Mouse (Mus musculus) midbrain, embryonic 16.5 days (tissue): ENCODE measurements around the gene Wfdc5. TPM values are rescaled to one million over a fixed set of nuclear protein-coding genes. Genes with fewer than 3 reads are reported as not detected.

Experiments used
- ATAC-seq: fragments of 200-750 bp; cut with Nextera tagmentation; 2 replicates; pipeline ENCODE4 v1.8.0; 2017; ENCODE audit warnings: moderate TSS enrichment
- H3K27ac ChIP-seq: fragments of 300-500 bp; sonication (generic); 2 replicates; pipeline ENCODE4 v1.5.1; 2014; ENCODE audit warnings: mild to moderate bottlenecking, low read length, mixed read lengths
- H3K27me3 ChIP-seq: fragments of 300-500 bp; sonication (generic); 2 replicates; pipeline ENCODE4 v1.6.1; 2014; ENCODE audit warnings: low read depth, low read length, mixed read lengths; ENCODE audit not compliant: control insufficient read depth, insufficient read depth
- H3K36me3 ChIP-seq: fragments of 300-500 bp; sonication (generic); 2 replicates; pipeline ENCODE4 v1.6.1; 2014; ENCODE audit warnings: mild to moderate bottlenecking, low read length, moderate library complexity, mixed read lengths; ENCODE audit not compliant: control insufficient read depth, insufficient read depth
- H3K4me1 ChIP-seq: fragments of 300-500 bp; sonication (generic); 2 replicates; pipeline ENCODE4 v1.6.1; 2014; ENCODE audit warnings: mild to moderate bottlenecking, low read length, mixed read lengths; ENCODE audit not compliant: control insufficient read depth, insufficient read depth
- H3K4me2 ChIP-seq: fragments of 300-500 bp; sonication (generic); 2 replicates; pipeline ENCODE4 v1.6.1; 2014; ENCODE audit warnings: mild to moderate bottlenecking, low read length, mixed read lengths
- H3K4me3 ChIP-seq: fragments of 300-500 bp; sonication (generic); 2 replicates; pipeline ENCODE4 v1.5.1; 2014; ENCODE audit warnings: low read depth, mild to moderate bottlenecking, low read length, moderate library complexity, mixed read lengths
- H3K9ac ChIP-seq: fragments of 300-500 bp; sonication (generic); 2 replicates; pipeline ENCODE4 v1.6.1; 2014; ENCODE audit warnings: low read depth, low read length, mixed read lengths
- H3K9me3 ChIP-seq: fragments of 300-500 bp; sonication (generic); replicated peaks from 2 replicates; pipeline ENCODE4 v1.6.1; 2014; ENCODE audit warnings: mild to moderate bottlenecking, low read length, mixed read lengths; ENCODE audit not compliant: control insufficient read depth, poor library complexity, severe bottlenecking
- WGBS: fragments of 180-500 bp; shearing (Covaris S2); extraction: QIAGEN DNeasy Blood & Tissue Kit; methylation state at CpG from one replicate; pipeline ENCODE4 v1.1.7; 2014; 5-methylcytosine and 5-hydroxymethylcytosine counted together
- polyA plus RNA-seq: library from polyadenylated mRNA; unstranded; fragments of >200 nt; fragmentation: Nextera tagmentation; extraction: Ambion mirVana; gene quantifications from 2 replicates; pipeline ENCODE4 v1.2.1, GENCODE M21; 2015

The Wfdc5 gene
- polyA plus RNA-seq, 1 experiment from 2014 or later: not detected

DNA sequence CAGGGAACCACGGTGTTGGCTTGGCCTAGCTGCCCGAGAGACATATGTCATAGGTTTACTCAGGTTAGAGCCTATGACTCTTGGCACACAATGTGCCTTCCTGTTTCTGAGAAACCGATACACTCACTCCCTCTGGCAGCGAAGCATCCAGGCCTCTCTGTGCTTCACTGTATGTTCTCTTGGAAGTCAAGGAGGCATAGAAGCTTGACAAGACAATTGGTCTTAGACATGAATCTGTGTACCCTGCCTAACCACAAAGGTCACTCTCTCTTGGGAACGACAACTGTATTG lies 14.1 kb upstream of the Wfdc5 start:
- Histone ChIP-seq H3K4me3 (no peak overlapping the region), H3K9ac (no peak overlapping the region), H3K4me2 (no peak overlapping the region), H3K27me3 (no peaks in the 10 kb centered on the region), H3K9me3 (no peaks in the 10 kb centered on the region; the same call in 1 of the 2 replicates), H3K27ac (no peak overlapping the region), H3K36me3 (no peaks in the 10 kb centered on the region), H3K4me1 (no peaks in the 10 kb centered on the region)
- WGBS: 88% methylated on average over 5 of the region's 5 CpGs
- no peak for ATAC-seq

GRCm38 (mm10) chr2:164195971-164196699 lies 13.6 kb upstream of the Wfdc5 start:
- Histone ChIP-seq H3K9me3 (no peaks in the 10 kb centered on the region; the same call in 1 of the 2 replicates), H3K27me3 (no peaks in the 10 kb centered on the region), H3K9ac (no peak overlapping the region), H3K4me3 (no peak overlapping the region), H3K4me1 (no peaks in the 10 kb centered on the region), H3K27ac (no peak overlapping the region), H3K4me2 (no peak overlapping the region), H3K36me3 (no peaks in the 10 kb centered on the region)
- 90% methylated on average over 5 of the region's 5 CpGs for WGBS
- no peak for ATAC-seq

- no peak overlapping the region for H3K4me2 ChIP-seq
- H3K27me3 ChIP-seq: no peaks in the 10 kb centered on the region
- no peak for ATAC-seq
- no peak overlapping the region for H3K27ac ChIP-seq
- no peaks in the 10 kb centered on the region for H3K36me3 ChIP-seq
- no peak overlapping the region for H3K4me3 ChIP-seq
- 78% methylated on average over 5 of the region's 5 CpGs for WGBS
- no peaks in the 10 kb centered on the region; the same call in 1 of the 2 replicates for H3K9me3 ChIP-seq
- H3K4me1 ChIP-seq: no peaks in the 10 kb centered on the region
- H3K9ac ChIP-seq: no peak overlapping the region
These were observed 12.6 kb upstream of the Wfdc5 start for GRCm38 (mm10) chr2:164194959-164195630.

DNA sequence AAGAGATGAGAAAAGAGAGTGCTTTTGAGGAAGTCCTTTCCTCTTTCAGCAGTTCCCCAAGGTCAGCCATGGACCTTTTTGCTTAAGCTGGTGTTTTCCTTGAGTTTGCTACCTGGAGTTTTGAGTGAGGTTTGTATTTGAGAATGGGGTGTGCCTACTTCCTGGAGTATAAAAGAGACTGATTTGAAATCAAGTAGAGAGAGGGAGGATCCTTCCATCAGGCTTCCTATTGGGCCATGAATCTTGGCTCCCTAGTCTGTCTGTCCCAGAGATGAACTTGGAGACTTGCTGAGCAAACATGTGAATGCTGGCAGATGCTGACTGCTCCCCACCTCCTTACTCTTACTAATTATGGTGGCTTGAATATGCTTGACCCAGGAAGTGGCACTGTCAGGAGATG lies 9.7 kb upstream of the Wfdc5 start:
- Histone ChIP-seq H3K9ac (no peak overlapping the region), H3K27ac (no peak overlapping the region)
- ATAC-seq: no peak

DNA sequence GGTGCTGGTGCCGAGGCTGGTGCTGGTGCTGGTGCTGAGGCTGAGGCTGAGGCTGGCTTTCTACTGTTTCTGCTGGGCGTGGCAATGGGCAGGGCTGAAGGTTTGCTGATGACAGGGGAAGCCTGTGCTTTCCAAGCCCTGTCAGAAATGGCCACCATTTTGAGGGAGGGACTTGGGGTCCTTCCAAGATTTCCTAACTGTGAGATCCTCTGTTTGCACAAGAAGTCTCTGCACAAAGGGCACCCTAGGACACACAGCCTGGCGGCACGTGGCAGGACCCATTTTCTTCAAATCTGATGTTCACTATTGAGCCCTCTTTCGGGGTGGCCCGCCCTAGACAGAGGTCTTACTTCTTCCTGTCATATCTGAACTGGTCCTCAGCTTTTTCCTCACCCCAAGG lies 8.0 kb upstream of the Wfdc5 start, which contains the start of gene Wfdc12:
Gene Wfdc12 (minus strand): TSS at position 33 of the 400 bp plus-strand sequence.
- H3K36me3 ChIP-seq: no peaks in the 10 kb centered on the region
- no peaks in the 10 kb centered on the region for H3K4me1 ChIP-seq
- no peak within 1 kb of the TSS for H3K4me3 ChIP-seq
- no peak within 1 kb of the TSS for H3K4me2 ChIP-seq
- no peaks in the 10 kb centered on the region for H3K27me3 ChIP-seq
- H3K27ac ChIP-seq: no peak within 1 kb of the TSS
- no peak within 1 kb of the TSS for H3K9ac ChIP-seq
- ATAC-seq: no peak
- H3K9me3 ChIP-seq: no peaks in the 10 kb centered on the region; the same call in 1 of the 2 replicates
- WGBS: 85% methylated on average over 6 of the region's 6 CpGs

More for the DNA sequence above, 9.7 kb upstream of the Wfdc5 start:
- Histone ChIP-seq H3K4me3 (no peak overlapping the region), H3K9me3 (no peaks in the 10 kb centered on the region; the same call in 1 of the 2 replicates), H3K4me2 (no peak overlapping the region), H3K27me3 (no peaks in the 10 kb centered on the region), H3K4me1 (no peaks in the 10 kb centered on the region), H3K36me3 (no peaks in the 10 kb centered on the region)

- Histone ChIP-seq H3K27ac (no peak overlapping the region), H3K4me3 (no peak overlapping the region), H3K27me3 (no peaks in the 10 kb centered on the region), H3K4me1 (no peaks in the 10 kb centered on the region), H3K36me3 (no peaks in the 10 kb centered on the region), H3K9me3 (no peaks in the 10 kb centered on the region; the same call in 1 of the 2 replicates), H3K9ac (no peak overlapping the region), H3K4me2 (no peak overlapping the region)
- no peak for ATAC-seq
- WGBS: 27% methylated on average over 5 of the region's 5 CpGs
These were observed 6.2 kb upstream of the Wfdc5 start for GRCm38 (mm10) chr2:164188722-164189121.

GRCm38 (mm10) chr2:164184145-164184719 lies 1.7 kb upstream of the Wfdc5 start:
- no peaks in the 10 kb centered on the region for H3K36me3 ChIP-seq
- no peak overlapping the region for H3K27ac ChIP-seq
- no peaks in the 10 kb centered on the region; the same call in 1 of the 2 replicates for H3K27me3 ChIP-seq
- no peak overlapping the region for H3K4me2 ChIP-seq
- no peak overlapping the region for H3K9ac ChIP-seq
- 36% methylated on average over 9 of the region's 9 CpGs for WGBS
- no peak for ATAC-seq
- no peaks in the 10 kb centered on the region for H3K4me1 ChIP-seq
- no peaks in the 10 kb centered on the region for H3K9me3 ChIP-seq
- H3K4me3 ChIP-seq: no peak overlapping the region

DNA sequence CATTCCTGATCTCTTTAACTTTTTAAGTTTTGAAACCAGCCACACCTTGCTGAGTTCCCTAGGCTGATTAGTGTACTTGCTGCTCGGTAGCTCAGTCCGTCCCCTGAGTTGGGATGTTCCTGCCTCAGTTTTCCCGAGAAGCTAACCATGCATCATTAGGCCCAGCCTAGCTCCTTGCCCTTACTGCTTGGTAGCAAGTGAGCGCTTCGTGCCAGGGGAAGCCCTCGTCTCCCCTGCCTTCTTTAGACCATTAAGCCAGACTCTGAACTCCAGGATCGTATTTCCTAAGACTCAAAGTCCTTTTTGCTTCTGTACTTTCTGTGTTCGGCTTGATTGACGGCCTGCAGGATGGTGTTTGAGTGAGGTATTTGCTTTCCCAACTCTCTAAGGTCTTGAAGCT lies 798 bp upstream of the Wfdc5 start:
- WGBS: 73% methylated on average over 9 of the region's 9 CpGs
- H3K9ac ChIP-seq: no peak overlapping the region

GRCm38 (mm10) chr2:164180770-164181169 lies 1.8 kb downstream of the Wfdc5 start:
- WGBS: 89% methylated on average over 4 of the region's 4 CpGs

More for the DNA sequence above, 798 bp upstream of the Wfdc5 start:
- H3K27ac ChIP-seq: no peak overlapping the region
- H3K4me2 ChIP-seq: no peak overlapping the region
- no peak overlapping the region for H3K4me3 ChIP-seq
- no peaks in the 10 kb centered on the region; the same call in 1 of the 2 replicates for H3K27me3 ChIP-seq
- ATAC-seq: no peak
- H3K9me3 ChIP-seq: no peaks in the 10 kb centered on the region
- no peaks in the 10 kb centered on the region for H3K36me3 ChIP-seq
- no peaks in the 10 kb centered on the region for H3K4me1 ChIP-seq

More at GRCm38 (mm10) chr2:164180770-164181169, 1.8 kb downstream of the Wfdc5 start:
- no peak overlapping the region for H3K4me2 ChIP-seq
- no peak overlapping the region for H3K4me3 ChIP-seq
- H3K9me3 ChIP-seq: no peaks in the 10 kb centered on the region
- H3K9ac ChIP-seq: no peak overlapping the region
- H3K27ac ChIP-seq: no peak overlapping the region
- ATAC-seq: no peak
- H3K36me3 ChIP-seq: no peaks in the 10 kb centered on the region
- no peaks in the 10 kb centered on the region; the same call in 1 of the 2 replicates for H3K27me3 ChIP-seq
- no peaks in the 10 kb centered on the region for H3K4me1 ChIP-seq
